Mouse (Mus musculus): ENCODE measurements around the gene Med12l. TPM values are rescaled to one million over a fixed set of nuclear protein-coding genes. Genes with fewer than 3 reads are reported as not detected.
A peak's percentile ranks its signal among the peaks of the same experiment; 100 is the strongest.

Gene Med12l
- polyA plus RNA-seq, 1 experiment from 2014 or later, result 3.1 TPM

DNA sequence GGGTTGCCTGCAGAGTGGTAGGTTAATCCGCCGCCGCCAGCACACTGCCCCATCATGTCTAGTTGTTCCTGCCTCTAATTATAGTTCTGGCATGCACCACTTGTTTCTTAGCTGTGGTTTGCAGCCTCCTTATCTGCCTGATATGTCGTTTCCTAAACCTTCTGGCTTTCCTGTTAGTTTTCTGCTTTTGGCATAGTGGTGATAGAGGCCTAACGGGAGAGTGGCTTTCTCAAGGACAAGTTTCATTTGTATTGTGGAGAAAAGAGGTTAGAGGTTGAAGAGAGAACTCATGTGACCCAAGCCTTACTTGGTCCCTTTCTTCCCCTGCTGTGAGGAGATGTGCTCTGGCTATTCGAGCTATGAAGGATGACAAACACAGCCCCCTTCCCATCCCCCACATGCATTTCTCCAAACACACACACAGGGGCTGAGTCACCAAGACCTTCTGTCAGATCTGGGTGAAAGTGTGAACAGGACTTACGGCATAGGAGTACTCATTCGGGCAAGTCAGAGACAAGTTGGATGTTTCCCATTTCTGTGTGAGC, 108.4 kb downstream of the Med12l start:
- no peak for DNase-seq (ENCODE audit: low spot score)
- Histone ChIP-seq H3K4me1 (replicated peaks) (no peaks in the 10 kb centered on the region), H3K9me3 (no peaks in the 10 kb centered on the region), H3K36me3 (peaks cover 7% of the 10 kb centered on the region), H3K4me3 (no peak overlapping the region), H3K27ac (no peak overlapping the region), H3K27me3 (ENCODE audit: insufficient read depth, poor library complexity, severe bottlenecking) (no peaks in the 10 kb centered on the region)
- 87% methylated on average over 8 of the region's 8 CpGs for WGBS

DNA sequence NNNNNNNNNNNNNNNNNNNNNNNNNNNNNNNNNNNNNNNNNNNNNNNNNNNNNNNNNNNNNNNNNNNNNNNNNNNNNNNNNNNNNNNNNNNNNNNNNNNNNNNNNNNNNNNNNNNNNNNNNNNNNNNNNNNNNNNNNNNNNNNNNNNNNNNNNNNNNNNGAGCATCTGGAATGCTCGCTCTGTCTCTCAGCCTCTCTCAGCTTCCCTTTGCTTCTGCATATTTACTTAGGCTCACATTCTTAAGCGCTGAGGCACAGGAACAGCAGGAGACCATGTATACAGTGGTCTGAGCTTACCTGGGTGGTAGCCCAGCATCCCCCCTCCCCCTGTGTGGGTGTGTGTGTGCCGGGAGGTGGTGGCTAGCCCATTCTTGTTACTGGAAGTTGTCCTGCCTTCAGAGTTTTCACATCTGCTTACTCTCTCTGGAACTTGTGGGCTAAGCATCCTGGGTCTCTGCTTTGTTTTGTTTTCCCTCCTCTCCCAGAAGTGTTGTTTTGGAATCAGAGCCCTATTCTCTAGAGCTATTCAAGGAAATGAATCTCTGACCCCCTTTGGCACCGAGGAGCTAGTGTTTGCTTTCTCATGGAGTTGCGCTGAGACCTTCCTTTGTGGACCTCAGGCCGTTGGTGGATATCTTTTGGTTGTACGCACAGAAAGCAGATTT, 115.6 kb downstream of the Med12l start:
- H3K9me3 ChIP-seq, result no peaks in the 10 kb centered on the region
- peaks cover 25% of the 10 kb centered on the region for H3K4me1 ChIP-seq (replicated peaks)
- no peak overlapping the region for H3K4me3 ChIP-seq
- DNase-seq (ENCODE audit: low spot score), result peak; percentile 28
- H3K36me3 ChIP-seq, result no peaks in the 10 kb centered on the region
- H3K27me3 ChIP-seq (ENCODE audit: insufficient read depth, poor library complexity, severe bottlenecking), result no peaks in the 10 kb centered on the region
- H3K27ac ChIP-seq, result no peak overlapping the region
- 22% methylated on average over 7 of the region's 7 CpGs for WGBS

DNA sequence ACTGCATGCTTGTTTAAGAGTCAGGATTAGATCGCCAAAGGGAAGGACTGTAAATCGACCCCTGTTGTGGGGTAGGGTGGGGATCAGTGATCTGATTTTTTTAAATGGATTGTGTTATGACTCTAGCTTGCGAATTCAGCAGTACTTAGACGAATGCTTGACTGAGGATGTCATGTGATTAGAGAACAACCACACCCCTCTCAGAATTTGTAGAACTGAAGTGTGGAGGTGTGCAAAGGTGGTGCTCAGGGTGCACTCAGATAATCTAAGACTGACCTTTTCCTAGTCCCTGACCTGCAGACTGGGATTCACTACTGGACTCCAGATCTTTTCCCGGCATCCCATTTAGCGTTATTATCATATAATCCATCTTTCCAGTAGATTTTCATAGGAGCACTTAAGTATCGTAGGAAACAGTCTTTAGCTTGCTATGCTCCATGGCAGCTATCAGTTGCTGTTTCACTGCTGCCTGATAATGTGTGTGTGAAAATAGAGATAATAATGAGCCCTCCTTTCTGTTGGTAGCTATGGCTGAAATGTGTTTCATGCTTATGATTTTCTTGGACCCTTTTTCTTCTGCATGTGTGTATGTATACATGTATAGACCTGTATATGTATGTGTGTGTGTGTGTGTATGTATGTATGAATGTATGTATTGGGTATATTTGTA, 116.3 kb downstream of the Med12l start:
- no peaks in the 10 kb centered on the region for H3K9me3 ChIP-seq
- no peak overlapping the region for H3K27ac ChIP-seq
- no peaks in the 10 kb centered on the region for H3K36me3 ChIP-seq
- DNase-seq (ENCODE audit: low spot score), result no peak
- peaks cover 25% of the 10 kb centered on the region for H3K4me1 ChIP-seq (replicated peaks)
- H3K4me3 ChIP-seq, result no peak overlapping the region
- WGBS, result 60% methylated on average over 7 of the region's 7 CpGs
- no peaks in the 10 kb centered on the region for H3K27me3 ChIP-seq (ENCODE audit: insufficient read depth, poor library complexity, severe bottlenecking)

DNA sequence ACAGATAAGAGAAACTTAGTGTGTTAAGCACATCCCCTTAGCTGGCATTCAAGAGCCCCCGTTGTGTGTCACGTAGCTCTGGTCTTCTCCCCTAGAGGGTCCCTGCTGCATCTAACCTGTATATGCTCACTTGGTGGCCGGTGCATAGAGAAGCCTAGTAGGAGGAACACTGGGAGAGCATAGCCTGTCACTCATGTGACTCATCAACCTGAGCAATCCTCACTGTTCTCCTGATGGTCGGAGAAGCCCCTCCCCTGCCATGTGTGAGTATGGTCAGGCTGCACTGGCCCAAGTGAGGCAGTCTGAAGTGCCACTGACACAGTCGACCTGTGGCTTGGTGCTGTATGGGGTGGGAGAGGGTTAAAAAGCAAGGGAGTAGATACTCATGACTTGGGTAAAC, 119.4 kb downstream of the Med12l start:
- Histone ChIP-seq H3K4me1 (replicated peaks) (peaks cover 25% of the 10 kb centered on the region), H3K27me3 (ENCODE audit: insufficient read depth, poor library complexity, severe bottlenecking) (no peaks in the 10 kb centered on the region), H3K9me3 (no peaks in the 10 kb centered on the region), H3K4me3 (no peak overlapping the region), H3K36me3 (no peaks in the 10 kb centered on the region), H3K27ac (no peak overlapping the region)
- WGBS, result 69% methylated on average over 5 of the region's 5 CpGs
- no peak for DNase-seq (ENCODE audit: low spot score)

DNA sequence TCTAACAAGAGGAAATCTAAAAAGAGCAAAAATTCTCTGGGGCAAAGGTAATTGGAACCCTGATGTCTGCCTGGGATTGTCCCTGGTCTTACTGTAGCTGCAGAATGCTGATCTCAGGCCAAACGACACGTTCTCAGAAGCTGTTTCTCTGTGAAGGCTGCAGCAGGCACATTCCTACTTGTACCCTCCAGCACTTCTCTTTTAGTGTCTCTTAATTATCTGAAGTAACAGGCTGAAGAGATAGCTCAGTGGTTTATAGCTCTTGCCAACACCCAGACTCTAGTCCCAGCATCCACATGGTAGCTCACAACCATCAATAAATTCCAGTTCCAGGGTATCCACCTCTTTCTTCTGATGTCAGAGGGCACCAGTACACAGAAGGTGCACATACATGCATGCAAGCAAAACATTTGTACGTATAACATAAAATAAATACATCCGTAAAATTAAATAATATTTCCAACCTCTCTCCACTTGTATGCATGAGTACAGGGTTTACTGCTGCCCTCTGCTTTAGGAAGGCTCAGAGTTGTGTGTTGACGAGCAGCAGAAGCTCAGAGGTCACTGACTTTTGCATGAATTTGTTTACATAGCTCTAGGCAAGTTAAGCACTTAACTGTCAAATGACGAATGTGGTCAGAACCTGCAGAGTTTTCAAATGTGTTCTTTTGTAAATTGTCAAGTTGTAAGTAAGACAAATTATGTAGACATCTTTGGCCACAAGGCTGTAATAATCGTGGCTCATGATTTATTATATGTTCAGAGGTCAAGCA, 120.3 kb downstream of the Med12l start:
- H3K4me3 ChIP-seq, result no peak overlapping the region
- H3K36me3 ChIP-seq, result no peaks in the 10 kb centered on the region
- no peaks in the 10 kb centered on the region for H3K27me3 ChIP-seq (ENCODE audit: insufficient read depth, poor library complexity, severe bottlenecking)
- no peak for DNase-seq (ENCODE audit: low spot score)
- no peaks in the 10 kb centered on the region for H3K9me3 ChIP-seq
- H3K27ac ChIP-seq, result no peak overlapping the region
- H3K4me1 ChIP-seq (replicated peaks), result peaks cover 24% of the 10 kb centered on the region
- WGBS, result 69% methylated on average over 7 of the region's 7 CpGs

DNA sequence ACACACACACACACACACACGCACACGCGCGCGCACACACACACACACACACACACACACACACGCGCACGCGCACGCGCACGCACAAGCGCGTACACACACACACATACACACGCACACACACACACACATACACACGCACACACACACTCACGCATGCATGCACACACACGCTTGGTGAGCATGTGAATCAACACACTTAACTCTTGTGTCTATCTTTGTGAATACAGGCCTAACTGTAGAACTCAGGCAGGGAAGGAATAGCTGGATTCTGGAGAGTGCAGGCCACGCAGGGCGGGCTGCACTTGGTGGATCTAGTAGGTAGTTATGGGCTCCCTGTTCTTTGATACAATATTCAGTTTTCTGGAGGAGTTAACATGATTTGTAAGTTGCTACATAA, 123.1 kb downstream of the Med12l start:
- Histone ChIP-seq H3K4me1 (replicated peaks) (peaks cover 12% of the 10 kb centered on the region), H3K4me3 (no peak overlapping the region), H3K27ac (no peak overlapping the region), H3K36me3 (no peaks in the 10 kb centered on the region), H3K27me3 (ENCODE audit: insufficient read depth, poor library complexity, severe bottlenecking) (no peaks in the 10 kb centered on the region), H3K9me3 (no peaks in the 10 kb centered on the region)
- WGBS, result 86% methylated on average over 20 of the region's 20 CpGs
- DNase-seq (ENCODE audit: low spot score), result no peak

DNA sequence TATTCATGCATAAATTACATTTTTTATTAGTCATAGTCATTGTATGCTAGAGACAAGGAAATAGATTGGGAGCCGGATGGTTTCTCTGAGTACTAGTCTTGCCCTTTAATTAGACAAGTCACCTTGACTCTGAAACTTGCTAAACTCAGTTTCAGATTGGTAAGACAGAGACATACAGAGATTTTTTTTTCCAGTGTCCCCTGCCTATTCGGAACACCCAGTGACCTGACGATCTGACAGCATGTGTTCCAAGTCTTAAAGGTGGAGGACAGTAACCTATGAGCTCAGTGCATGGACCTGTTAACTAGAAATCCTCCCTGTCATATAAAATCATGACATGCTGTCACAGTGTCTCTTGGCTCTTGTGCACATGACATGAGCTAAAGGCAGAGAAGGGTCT, 123.9 kb downstream of the Med12l start:
- DNase-seq (ENCODE audit: low spot score), result no peak
- Histone ChIP-seq H3K27ac (no peak overlapping the region), H3K36me3 (no peaks in the 10 kb centered on the region), H3K4me3 (no peak overlapping the region), H3K4me1 (replicated peaks) (peaks cover 7% of the 10 kb centered on the region; the same call in 1 of the 2 replicates), H3K9me3 (no peaks in the 10 kb centered on the region), H3K27me3 (ENCODE audit: insufficient read depth, poor library complexity, severe bottlenecking) (no peaks in the 10 kb centered on the region)
- 89% methylated on average over 3 of the region's 3 CpGs for WGBS

DNA sequence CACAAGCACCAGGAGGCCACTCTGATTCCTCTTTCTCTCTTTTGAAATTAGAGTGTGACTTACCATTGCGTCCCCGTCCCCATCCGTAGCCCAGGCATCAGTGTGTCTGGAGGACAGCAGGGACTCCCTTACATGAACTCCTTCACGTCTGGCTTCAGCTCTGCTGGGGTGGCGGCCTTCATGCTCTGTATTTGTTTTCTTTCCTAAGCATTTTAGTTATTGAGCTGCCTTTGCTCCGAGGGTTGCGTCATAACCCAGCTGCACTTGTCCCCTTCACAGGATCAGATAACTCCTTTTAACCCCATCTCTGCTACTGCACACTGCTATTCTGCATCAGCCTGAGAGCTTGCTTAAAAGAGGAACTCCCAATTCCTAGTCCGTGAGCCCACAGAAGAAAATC, 124.8 kb downstream of the Med12l start:
- DNase-seq (ENCODE audit: low spot score), result no peak
- H3K4me3 ChIP-seq, result no peak overlapping the region
- H3K36me3 ChIP-seq, result no peaks in the 10 kb centered on the region
- no peak overlapping the region for H3K27ac ChIP-seq
- no peaks in the 10 kb centered on the region for H3K9me3 ChIP-seq
- no peaks in the 10 kb centered on the region for H3K27me3 ChIP-seq (ENCODE audit: insufficient read depth, poor library complexity, severe bottlenecking)
- WGBS, result 60% methylated on average over 8 of the region's 8 CpGs
- peaks cover 5% of the 10 kb centered on the region; the same call in 1 of the 2 replicates for H3K4me1 ChIP-seq (replicated peaks)

DNA sequence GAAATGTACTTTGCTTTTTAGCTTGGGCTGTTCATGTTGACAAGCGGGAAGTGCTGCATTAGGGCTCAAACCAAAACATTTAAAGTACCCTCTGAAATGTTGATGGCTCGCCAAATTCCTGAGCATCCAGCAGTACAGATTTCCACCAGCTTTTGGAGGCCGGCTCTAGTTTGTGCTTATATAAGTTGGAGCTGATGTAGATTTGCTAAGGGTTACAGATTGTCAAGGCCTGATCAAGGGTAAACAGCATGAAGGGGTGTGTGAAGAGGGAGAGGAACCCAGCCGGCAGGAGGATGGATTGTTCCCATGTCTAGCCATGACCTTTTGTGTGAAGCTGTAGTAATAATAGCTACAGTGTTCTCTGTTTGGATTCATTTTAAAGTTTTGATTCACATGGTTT, 125.5 kb downstream of the Med12l start:
- H3K4me3 ChIP-seq, result no peak overlapping the region
- H3K4me1 ChIP-seq (replicated peaks), result no peaks in the 10 kb centered on the region
- H3K36me3 ChIP-seq, result no peaks in the 10 kb centered on the region
- H3K9me3 ChIP-seq, result no peaks in the 10 kb centered on the region
- H3K27ac ChIP-seq, result no peak overlapping the region
- WGBS, result 80% methylated on average over 4 of the region's 4 CpGs
- no peaks in the 10 kb centered on the region for H3K27me3 ChIP-seq (ENCODE audit: insufficient read depth, poor library complexity, severe bottlenecking)
- DNase-seq (ENCODE audit: low spot score), result no peak

DNA sequence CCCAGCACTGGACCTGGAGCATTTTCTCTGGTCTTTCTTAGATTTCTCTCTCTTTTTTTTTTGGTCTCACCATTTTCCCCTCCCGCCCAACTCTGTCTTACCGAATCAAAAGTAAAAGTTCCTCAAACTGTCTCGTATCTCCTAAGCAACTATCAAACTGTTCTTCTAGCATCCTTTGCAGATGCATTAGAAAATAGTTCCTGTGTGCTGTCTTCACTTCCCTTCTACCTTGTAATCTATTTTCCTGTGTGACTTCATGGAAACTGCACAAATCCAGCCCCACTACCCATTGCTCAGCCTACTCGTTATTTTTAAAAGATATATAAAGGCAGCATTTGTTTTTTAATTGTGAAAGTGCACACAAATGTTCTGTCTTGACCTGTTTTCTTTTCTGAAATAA, 126.3 kb downstream of the Med12l start:
- WGBS, result 88% methylated on average over 4 of the region's 4 CpGs
- no peaks in the 10 kb centered on the region for H3K4me1 ChIP-seq (replicated peaks)
- H3K27ac ChIP-seq, result no peak overlapping the region
- DNase-seq (ENCODE audit: low spot score), result no peak
- no peaks in the 10 kb centered on the region for H3K36me3 ChIP-seq
- no peaks in the 10 kb centered on the region for H3K9me3 ChIP-seq
- no peak overlapping the region for H3K4me3 ChIP-seq
- H3K27me3 ChIP-seq (ENCODE audit: insufficient read depth, poor library complexity, severe bottlenecking), result no peaks in the 10 kb centered on the region

DNA sequence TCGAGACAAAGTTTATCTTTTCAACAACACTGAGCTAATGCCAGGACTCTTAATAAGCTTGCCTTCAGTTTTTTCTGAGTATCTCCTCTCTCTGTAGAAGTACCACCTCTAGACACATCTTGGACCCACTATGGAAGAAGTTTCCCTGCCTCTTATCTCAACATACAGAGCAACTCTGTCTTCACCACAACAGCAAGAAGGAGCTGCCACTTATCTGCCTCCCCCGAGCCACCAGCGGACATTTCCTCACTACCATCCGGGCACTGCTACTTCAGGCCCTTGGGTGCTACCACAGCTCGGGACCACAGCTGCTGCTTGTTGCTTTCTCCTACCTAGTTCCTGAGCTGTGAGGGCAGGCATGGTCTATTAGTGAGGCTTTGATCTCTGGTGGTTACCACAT, 127.6 kb downstream of the Med12l start:
- H3K4me3 ChIP-seq, result no peak overlapping the region
- no peaks in the 10 kb centered on the region for H3K36me3 ChIP-seq
- no peaks in the 10 kb centered on the region for H3K4me1 ChIP-seq (replicated peaks)
- DNase-seq (ENCODE audit: low spot score), result no peak
- 89% methylated on average over 5 of the region's 5 CpGs for WGBS
- no peaks in the 10 kb centered on the region for H3K27me3 ChIP-seq (ENCODE audit: insufficient read depth, poor library complexity, severe bottlenecking)
- no peaks in the 10 kb centered on the region for H3K9me3 ChIP-seq
- H3K27ac ChIP-seq, result no peak overlapping the region

DNA sequence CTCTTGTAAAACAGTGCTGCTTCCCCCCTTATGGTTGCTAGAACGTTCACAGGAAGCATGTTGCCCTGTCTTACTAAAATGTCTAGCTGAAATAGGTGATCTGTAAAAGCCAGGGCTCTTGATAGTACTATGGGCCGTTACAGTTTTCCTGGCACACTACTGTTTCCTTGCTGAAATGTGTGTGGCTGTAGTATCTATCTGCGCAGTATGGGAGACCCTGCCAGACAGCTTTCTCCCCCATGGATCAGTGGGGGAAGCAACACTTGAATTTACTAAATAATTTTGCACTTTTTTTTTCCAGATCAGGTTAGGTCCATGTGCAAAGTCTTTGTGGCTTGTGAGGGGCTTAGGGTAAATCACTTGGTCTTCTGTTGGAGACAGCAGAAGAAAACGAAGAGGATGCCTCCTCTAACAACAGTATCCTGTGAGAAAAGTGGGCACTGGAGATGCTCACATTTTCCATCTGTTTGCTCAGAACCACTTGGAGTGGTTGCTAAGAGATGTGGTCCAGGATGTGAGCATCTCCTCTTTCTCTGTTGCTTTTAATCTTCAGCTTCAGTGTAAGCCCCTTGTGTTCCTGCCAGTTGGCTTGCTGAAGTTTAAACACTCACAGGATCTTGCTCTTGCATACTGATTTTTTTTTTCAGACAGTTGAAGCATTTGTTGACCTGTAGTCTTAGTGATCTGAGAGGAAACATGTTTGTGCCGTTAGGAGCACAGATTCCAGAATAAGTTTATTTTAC, 130.5 kb downstream of the Med12l start:
- Histone ChIP-seq H3K4me3 (no peak overlapping the region), H3K4me1 (replicated peaks) (no peaks in the 10 kb centered on the region), H3K27ac (no peak overlapping the region), H3K9me3 (no peaks in the 10 kb centered on the region), H3K36me3 (no peaks in the 10 kb centered on the region), H3K27me3 (ENCODE audit: insufficient read depth, poor library complexity, severe bottlenecking) (no peaks in the 10 kb centered on the region)
- no peak for DNase-seq (ENCODE audit: low spot score)
- 81% methylated on average over 5 of the region's 5 CpGs for WGBS
